17 mouse cellular contexts compared by ENCODE assay signal in genomic region chr7:46479793-46480192, GRCm38 (mm10).
DNase-seq lines count a peak whose midpoint lies in the region; ATAC-seq lines count a peak whose summit lies in the region.
"Had no signal": no experiment of that assay in that cellular context is flagged by ENCODE, and none has a peak within 500 bp of the region (broad histone marks: within the 10 kb centered on the region; RNA-seq: fewer than 3 reads in every experiment).

No protein-coding gene starts in this region.

- no peaks in the 10 kb centered on the region for H3K4me1 ChIP-seq in forebrain, embryonic 14.5 days (ENCODE audit: control insufficient read depth, insufficient read depth, low read length)
- H3K4me1 ChIP-seq in forebrain, embryonic 12.5 days, result peaks cover 5% of the 10 kb centered on the region; the same call in 1 of the 2 replicates
- no peaks in the 10 kb centered on the region for H3K4me1 ChIP-seq in midbrain, embryonic 11.5 days (ENCODE audit: control insufficient read depth, insufficient read depth, low read length)
- peaks cover 7% of the 10 kb centered on the region for H3K4me1 ChIP-seq in midbrain, embryonic 15.5 days
- H3K4me1 ChIP-seq in heart, embryonic 11.5 days (ENCODE audit: control insufficient read depth, insufficient read depth, low read length), result peaks cover 12% of the 10 kb centered on the region
- H3K4me1 ChIP-seq: embryonic facial prominence, embryonic 15.5 days; limb, embryonic 13.5 days; liver, embryonic 15.5 days had no signal

- no peak overlapping the region for H3K27ac ChIP-seq in forebrain, embryonic 14.5 days (ENCODE audit: low read depth, low read length)
- no peak overlapping the region for H3K27ac ChIP-seq in forebrain, embryonic 12.5 days
- H3K27ac ChIP-seq in midbrain, embryonic 11.5 days (ENCODE audit: low read depth, low read length), result no peak overlapping the region
- no peak overlapping the region for H3K27ac ChIP-seq in midbrain, embryonic 15.5 days
- H3K27ac ChIP-seq in heart, embryonic 11.5 days (ENCODE audit: low read depth, low read length), result no peak overlapping the region
- H3K27ac ChIP-seq: embryonic facial prominence, embryonic 15.5 days; forebrain, embryonic 13.5 days; left cerebral cortex, adult 2 months; limb, embryonic 13.5 days; liver, embryonic 15.5 days had no signal

- peak; percentile 29 for DNase-seq in forebrain, embryonic 14.5 days (ENCODE audit: low spot score)
- peak; percentile 39 for DNase-seq in midbrain, embryonic 11.5 days (ENCODE audit: low spot score, missing footprints)
- DNase-seq in cerebellum, adult 11 months, result peak; percentile 49
- peak; percentile 64 to 77 for DNase-seq in cerebellum, postnatal 25 days
- DNase-seq in thymus, postnatal 25 days, result no peak
- DNase-seq: kidney, adult 18-20 months; kidney, postnatal 25 days; lung, postnatal 10 days had no signal

- H3K4me2 ChIP-seq in forebrain, embryonic 14.5 days (ENCODE audit: low read length), result no peak overlapping the region
- no peak overlapping the region for H3K4me2 ChIP-seq in forebrain, embryonic 12.5 days
- H3K4me2 ChIP-seq in midbrain, embryonic 11.5 days, result no peak overlapping the region
- H3K4me2 ChIP-seq in midbrain, embryonic 15.5 days, result no peak overlapping the region
- H3K4me2 ChIP-seq in heart, embryonic 11.5 days, result no peak overlapping the region
- H3K4me2 ChIP-seq: embryonic facial prominence, embryonic 15.5 days; forebrain, embryonic 13.5 days; limb, embryonic 13.5 days; liver, embryonic 15.5 days had no signal

- H3K9ac ChIP-seq in forebrain, embryonic 14.5 days (ENCODE audit: low read length), result no peak overlapping the region
- no peak overlapping the region for H3K9ac ChIP-seq in forebrain, embryonic 12.5 days
- no peak overlapping the region for H3K9ac ChIP-seq in midbrain, embryonic 11.5 days (ENCODE audit: low read length)
- no peak overlapping the region for H3K9ac ChIP-seq in midbrain, embryonic 15.5 days
- H3K9ac ChIP-seq in heart, embryonic 11.5 days (ENCODE audit: low read depth, low read length), result no peak overlapping the region
- H3K9ac ChIP-seq: embryonic facial prominence, embryonic 15.5 days; forebrain, embryonic 13.5 days; limb, embryonic 13.5 days; liver, embryonic 15.5 days had no signal

- H3K4me3 ChIP-seq in forebrain, embryonic 14.5 days (ENCODE audit: low read depth, low read length), result no peak overlapping the region
- H3K4me3 ChIP-seq in forebrain, embryonic 12.5 days (replicated peaks), result no peak overlapping the region
- no peak overlapping the region for H3K4me3 ChIP-seq in midbrain, embryonic 11.5 days (ENCODE audit: low read depth, low read length)
- no peak overlapping the region for H3K4me3 ChIP-seq in midbrain, embryonic 15.5 days
- no peak overlapping the region for H3K4me3 ChIP-seq in heart, embryonic 11.5 days (ENCODE audit: low read depth, low read length)
- H3K4me3 ChIP-seq: embryonic facial prominence, embryonic 15.5 days; forebrain, embryonic 13.5 days; left cerebral cortex, adult 2 months; limb, embryonic 13.5 days; liver, embryonic 15.5 days had no signal

- H3K36me3 ChIP-seq in forebrain, embryonic 14.5 days (ENCODE audit: control insufficient read depth, insufficient read depth, low read length), result no peaks in the 10 kb centered on the region
- no peaks in the 10 kb centered on the region for H3K36me3 ChIP-seq in forebrain, embryonic 12.5 days (replicated peaks)
- H3K36me3 ChIP-seq in midbrain, embryonic 11.5 days (ENCODE audit: control insufficient read depth, insufficient read depth, low read length), result no peaks in the 10 kb centered on the region
- no peaks in the 10 kb centered on the region for H3K36me3 ChIP-seq in midbrain, embryonic 15.5 days (replicated peaks)
- no peaks in the 10 kb centered on the region for H3K36me3 ChIP-seq in heart, embryonic 11.5 days (ENCODE audit: control insufficient read depth, insufficient read depth, low read length)
- H3K36me3 ChIP-seq: embryonic facial prominence, embryonic 15.5 days; limb, embryonic 13.5 days; liver, embryonic 15.5 days had no signal

- 61% methylated on average over 6 of the region's 6 CpGs for WGBS in forebrain, embryonic 14.5 days
- WGBS in forebrain, embryonic 12.5 days, result 66% methylated on average over 6 of the region's 6 CpGs
- 69% methylated on average over 6 of the region's 6 CpGs for WGBS in midbrain, embryonic 11.5 days
- WGBS in midbrain, embryonic 15.5 days, result 77% methylated on average over 6 of the region's 6 CpGs
- WGBS in heart, embryonic 11.5 days (ENCODE audit: insufficient replicate concordance), result 46% methylated on average over 6 of the region's 6 CpGs

- no peak for ATAC-seq in forebrain, embryonic 14.5 days
- ATAC-seq in forebrain, embryonic 12.5 days (ENCODE audit: low FRiP score), result no peak
- ATAC-seq in midbrain, embryonic 11.5 days (ENCODE audit: low FRiP score), result no peak
- no peak for ATAC-seq in midbrain, embryonic 15.5 days (replicated peaks)
- no peak for ATAC-seq in heart, embryonic 11.5 days (replicated peaks; ENCODE audit: insufficient number of reproducible peaks, low FRiP score, low TSS enrichment)
- ATAC-seq: forebrain, embryonic 13.5 days had no signal

- no peaks in the 10 kb centered on the region for H3K27me3 ChIP-seq in forebrain, embryonic 14.5 days (replicated peaks; ENCODE audit: control insufficient read depth, insufficient read depth, low read length)
- no peaks in the 10 kb centered on the region for H3K27me3 ChIP-seq in forebrain, embryonic 12.5 days
- no peaks in the 10 kb centered on the region for H3K27me3 ChIP-seq in midbrain, embryonic 11.5 days (ENCODE audit: control insufficient read depth, insufficient read depth, low read length)
- H3K27me3 ChIP-seq in midbrain, embryonic 15.5 days (replicated peaks), result no peaks in the 10 kb centered on the region
- H3K27me3 ChIP-seq in heart, embryonic 11.5 days (ENCODE audit: control insufficient read depth, insufficient read depth, low read length), result no peaks in the 10 kb centered on the region
- H3K27me3 ChIP-seq: CH12.LX; embryonic facial prominence, embryonic 15.5 days; forebrain, embryonic 13.5 days; limb, embryonic 13.5 days; liver, embryonic 15.5 days had no signal

- no peaks in the 10 kb centered on the region for H3K9me3 ChIP-seq in forebrain, embryonic 14.5 days (replicated peaks; ENCODE audit: control insufficient read depth, low read length)
- no peaks in the 10 kb centered on the region for H3K9me3 ChIP-seq in forebrain, embryonic 12.5 days
- no peaks in the 10 kb centered on the region for H3K9me3 ChIP-seq in midbrain, embryonic 11.5 days (ENCODE audit: control insufficient read depth, low read length)
- no peaks in the 10 kb centered on the region for H3K9me3 ChIP-seq in midbrain, embryonic 15.5 days
- no peaks in the 10 kb centered on the region for H3K9me3 ChIP-seq in heart, embryonic 11.5 days (replicated peaks; ENCODE audit: control insufficient read depth, low read length)
- H3K9me3 ChIP-seq: embryonic facial prominence, embryonic 15.5 days; forebrain, embryonic 13.5 days; limb, embryonic 13.5 days; liver, embryonic 15.5 days had no signal
